Mouse (Mus musculus) cerebellum, adult 2 months (tissue): ENCODE results near the gene Sept10. TPM values are rescaled to one million over a fixed set of nuclear protein-coding genes. Genes with fewer than 3 reads are reported as not detected.

Source experiments
- DNase-seq, 2 experiments: peaks; one replicate each; pipeline ENCODE4 v3.0.0; 2021
- H3K27ac ChIP-seq: fragments of 200-500 bp; 2 replicates; pipeline ENCODE4 v1.5.1; 2012; ENCODE audit warnings: low read length, control low read depth, inconsistent platforms; ENCODE audit not compliant: insufficient read depth
- H3K27me3 ChIP-seq: fragments of 200-500 bp; 2 replicates; pipeline ENCODE4 v1.6.1; 2012; ENCODE audit warnings: inconsistent platforms, mild to moderate bottlenecking, low read length, moderate library complexity; ENCODE audit not compliant: control insufficient read depth, insufficient read depth
- H3K4me1 ChIP-seq: fragments of 200-500 bp; 2 replicates; pipeline ENCODE4 v1.6.1; 2011; ENCODE audit warnings: low read length; ENCODE audit not compliant: control insufficient read depth, insufficient read depth
- H3K4me3 ChIP-seq: fragments of 200-500 bp; replicated peaks from 2 replicates; pipeline ENCODE3; 2011; ENCODE audit warnings: mild to moderate bottlenecking, low read depth, low read length, control low read depth; ENCODE audit not compliant: insufficient read depth
- CTCF ChIP-seq: fragments of 200-500 bp; IDR thresholded peaks from 2 replicates; pipeline ENCODE4 v1.5.1; 2011; ENCODE audit warnings: low read depth, mild to moderate bottlenecking, control low read depth, low read length, moderate library complexity, borderline replicate concordance; ENCODE audit not compliant: insufficient read depth
- POLR2A ChIP-seq: fragments of 200-500 bp; IDR thresholded peaks from 2 replicates; pipeline ENCODE4 v1.6.1; 2011; ENCODE audit warnings: low read length, control low read depth, borderline replicate concordance; ENCODE audit not compliant: insufficient read depth
- WGBS: fragments of 180-500 bp; shearing (Covaris S2); methylation state at CpG from one replicate; pipeline ENCODE4 v1.1.7; 2018; 5-methylcytosine and 5-hydroxymethylcytosine counted together
- polyA plus RNA-seq: library from polyadenylated mRNA; depleted of rRNA; stranded (reverse); fragments of >200 nt; gene quantifications from 2 replicates; pipeline ENCODE4 v1.2.3, GENCODE M21; 2012

The Sept10 gene
- polyA plus RNA-seq, 1 experiment: 8.5 TPM

DNA sequence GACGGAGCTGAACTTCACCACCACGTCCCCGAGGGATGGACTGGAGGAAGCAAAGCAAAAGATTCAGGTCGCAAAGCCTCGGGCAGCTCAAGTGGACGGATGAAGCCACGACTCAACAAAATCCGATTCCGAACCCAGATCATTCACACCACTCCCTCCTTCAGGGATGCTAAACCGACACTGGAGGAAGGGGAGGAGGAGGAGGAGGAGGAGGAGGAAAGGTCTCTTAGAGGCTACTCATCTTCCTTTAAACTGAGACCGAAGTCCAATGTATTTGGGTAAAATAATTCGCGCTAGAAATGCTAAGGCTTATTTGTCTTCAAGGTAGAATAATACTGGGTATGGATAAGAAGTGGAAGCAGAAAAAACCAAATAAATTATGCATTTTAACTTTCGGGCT, 1.7 kb upstream of the Sept10 start:
- Histone ChIP-seq H3K4me3 (peak overlapping the region; percentile 76), H3K4me1 (0 out of 2 replicates have a peak, but pooled peaks cover 3% of the 10 kb centered on the region), H3K27ac (no peak overlapping the region), H3K27me3 (no peaks in the 10 kb centered on the region)
- WGBS: 47% methylated on average over 14 of the region's 14 CpGs
- DNase-seq: no peak
- TF ChIP-seq POLR2A: no peak

DNA sequence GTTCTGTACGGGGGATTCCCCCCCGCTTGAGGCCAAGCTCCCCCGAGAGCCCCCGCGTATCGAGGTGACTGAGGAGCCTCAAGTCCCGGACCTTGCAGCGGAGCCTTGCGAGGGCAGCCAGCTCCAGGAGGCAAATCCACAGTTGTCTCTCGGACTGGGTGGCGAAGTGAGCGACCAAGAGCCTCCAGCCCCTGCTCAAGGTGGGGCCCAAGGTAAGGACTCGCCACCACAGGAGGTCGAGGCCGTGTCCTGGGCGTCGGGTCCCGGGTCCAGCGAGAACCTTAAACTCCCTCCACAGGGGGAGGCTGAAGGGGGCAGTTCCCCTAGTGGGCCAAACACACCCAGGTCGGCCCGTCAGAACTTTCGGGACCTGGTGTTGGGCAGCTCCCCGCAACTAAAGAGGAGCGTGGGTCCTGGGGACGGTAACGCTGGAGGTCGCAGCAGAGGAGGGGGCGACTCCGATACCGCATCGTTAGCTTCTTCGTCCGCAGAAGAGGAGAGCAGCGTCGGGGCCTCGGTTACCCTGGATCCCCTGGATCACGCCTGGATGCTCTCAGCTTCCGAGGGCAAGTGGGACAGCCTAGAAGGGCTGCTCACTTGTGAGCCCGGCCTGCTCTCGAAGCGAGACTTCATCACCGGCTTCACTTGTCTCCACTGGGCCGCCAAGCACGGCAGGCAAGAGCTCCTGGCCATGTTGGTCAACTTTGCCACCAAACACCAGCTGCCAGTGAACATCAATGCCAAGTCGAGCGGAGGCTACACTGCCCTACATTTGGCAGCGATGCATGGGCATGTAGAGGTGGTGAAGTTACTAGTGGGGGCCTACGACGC, 839 bp upstream of the Sept10 start:
- WGBS: under 1% methylated on average over 49 of the region's 49 CpGs
- H3K27ac ChIP-seq: no peak overlapping the region

GRCm38 (mm10) chr10:59220824-59221472, 699 bp downstream of the Sept10 start:
- no peak for DNase-seq
- TF ChIP-seq CTCF (no peak), POLR2A (no peak)
- H3K4me3 ChIP-seq: peak overlapping the region; percentile 76
- 1% methylated on average over 39 of the region's 39 CpGs for WGBS
- no peaks in the 10 kb centered on the region for H3K27me3 ChIP-seq
- H3K4me1 ChIP-seq: 0 out of 2 replicates have a peak, but pooled peaks cover 3% of the 10 kb centered on the region
- H3K27ac ChIP-seq: no peak overlapping the region

More for the DNA sequence above, 839 bp upstream of the Sept10 start:
- 0 out of 2 replicates have a peak, but pooled peaks cover 3% of the 10 kb centered on the region for H3K4me1 ChIP-seq
- peak; percentile 52 to 56 for DNase-seq
- peak overlapping the region; percentile 76 for H3K4me3 ChIP-seq
- no peaks in the 10 kb centered on the region for H3K27me3 ChIP-seq
- no peak for TF ChIP-seq CTCF
- no peak for TF ChIP-seq POLR2A

DNA sequence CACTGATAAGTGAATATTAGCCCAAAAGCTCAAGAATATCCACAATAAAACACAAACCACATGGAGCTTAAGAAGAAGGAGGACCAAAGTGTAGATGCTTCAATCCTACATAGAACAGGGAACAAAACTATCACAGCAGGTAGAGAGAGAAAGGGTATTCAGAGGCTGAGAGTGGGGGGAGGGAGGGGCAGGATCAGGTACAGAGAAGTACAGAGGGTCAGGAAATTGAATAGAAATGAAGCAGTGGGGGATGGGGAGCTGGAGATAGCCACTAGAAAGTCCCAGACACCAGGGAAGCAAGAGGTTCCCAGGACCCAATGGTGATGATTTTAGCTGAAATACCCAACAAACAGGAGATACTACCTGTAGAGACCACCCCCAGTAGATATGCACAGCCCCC, 21.6 kb downstream of the Sept10 start:
- Histone ChIP-seq H3K4me1 (no peaks in the 10 kb centered on the region; the same call in 1 of the 2 replicates), H3K27ac (no peak overlapping the region), H3K27me3 (no peaks in the 10 kb centered on the region), H3K4me3 (no peak overlapping the region)
- no peak for TF ChIP-seq POLR2A
- DNase-seq: no peak

GRCm38 (mm10) chr10:59196763-59197162, 24.9 kb downstream of the Sept10 start:
- H3K27me3 ChIP-seq: no peaks in the 10 kb centered on the region
- no peak overlapping the region for H3K4me3 ChIP-seq
- peaks cover 3% of the 10 kb centered on the region; the same call in 1 of the 2 replicates for H3K4me1 ChIP-seq
- no peak for DNase-seq
- H3K27ac ChIP-seq: no peak overlapping the region
- WGBS: 81% methylated on average over 3 of the region's 3 CpGs
- TF ChIP-seq CTCF: no peak
- TF ChIP-seq POLR2A: no peak

DNA sequence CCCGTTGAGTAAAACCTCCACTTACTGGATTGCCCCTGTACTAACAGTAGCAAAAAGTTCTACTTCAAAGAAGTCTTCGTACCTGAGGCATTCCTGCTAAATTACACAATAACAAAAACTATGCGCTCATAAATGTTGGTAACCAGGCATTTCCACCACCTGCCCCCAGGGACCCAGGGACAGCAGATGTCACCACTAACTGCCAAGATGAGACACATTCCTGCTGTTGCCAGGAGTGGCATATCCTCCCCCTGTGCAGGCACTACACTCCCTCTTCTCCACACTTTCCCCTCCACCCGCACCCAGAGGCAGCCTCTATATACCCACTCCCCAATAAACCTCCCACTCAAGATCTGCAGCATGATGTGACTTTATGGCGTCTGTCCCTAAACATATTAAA, 26.8 kb downstream of the Sept10 start:
- TF ChIP-seq CTCF (no peak), POLR2A (no peak)
- no peak overlapping the region for H3K4me3 ChIP-seq
- peaks cover 3% of the 10 kb centered on the region; the same call in 1 of the 2 replicates for H3K4me1 ChIP-seq
- DNase-seq: no peak
- H3K27me3 ChIP-seq: no peaks in the 10 kb centered on the region
- 21% methylated on average over 5 of the region's 5 CpGs for WGBS
- no peak overlapping the region for H3K27ac ChIP-seq

DNA sequence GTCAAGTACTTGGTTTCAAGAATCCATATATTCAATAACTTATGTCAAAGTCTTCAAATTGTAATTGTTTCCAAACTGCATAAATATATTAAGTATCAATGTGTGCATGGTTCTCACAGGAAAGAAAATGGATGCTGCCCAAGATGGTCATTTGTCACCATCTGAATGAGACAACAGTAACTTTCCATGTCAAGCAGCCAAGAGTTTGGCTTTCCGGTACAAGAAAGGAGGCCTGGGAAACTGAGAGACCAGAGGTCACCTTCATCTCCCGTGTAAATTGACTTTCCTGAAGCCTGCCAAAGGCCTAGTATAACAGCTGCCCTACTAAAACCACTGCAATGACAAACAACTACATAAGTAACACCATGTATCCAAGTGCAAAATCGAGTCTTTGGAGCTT, 39.3 kb downstream of the Sept10 start:
- no peak for DNase-seq
- TF ChIP-seq CTCF (no peak), POLR2A (no peak)
- Histone ChIP-seq H3K27ac (no peak overlapping the region), H3K4me3 (no peak overlapping the region), H3K27me3 (no peaks in the 10 kb centered on the region), H3K4me1 (no peaks in the 10 kb centered on the region)
- WGBS: 45% methylated on average over 3 of the region's 3 CpGs

- Histone ChIP-seq H3K27me3 (no peaks in the 10 kb centered on the region), H3K27ac (no peak overlapping the region), H3K4me1 (no peaks in the 10 kb centered on the region), H3K4me3 (no peak overlapping the region)
- WGBS: 37% methylated on average over 3 of the region's 3 CpGs
- no peak for TF ChIP-seq POLR2A
- no peak for TF ChIP-seq CTCF
- DNase-seq: no peak
Measured at GRCm38 (mm10) chr10:59179620-59180019, 42.0 kb downstream of the Sept10 start.
